In genomic region chr6:72216681-72217414, GRCm38 (mm10) we compare ENCODE assay signal across 8 mouse cellular contexts. TPM values are rescaled to one million over a fixed set of nuclear protein-coding genes. Genes with fewer than 3 reads are reported as not detected.
DNase-seq lines count a peak whose midpoint lies in the region; ATAC-seq lines count a peak whose summit lies in the region.

No protein-coding gene starts in this region.

- DNase-seq in MEL-GATA-1-ER (ENCODE audit: extremely low read depth, low read depth): peak; percentile 67
- peak; percentile 100 for DNase-seq in cerebellum, postnatal 14 days
- DNase-seq in frontal cortex, postnatal 36 days (ENCODE audit: low spot score in 2 of 2): peak; percentile 99
- DNase-seq in layer of hippocampus, postnatal 14 days (ENCODE audit: low spot score in 2 of 2): peak; percentile 98 to 99
- DNase-seq in retina, embryonic 14.5 days (ENCODE audit: low spot score): peak; percentile 90
- DNase-seq in thymus, postnatal 36 days: peak; percentile 42 to 51

- H3K4me1 ChIP-seq in hindbrain, embryonic 13.5 days (replicated peaks): peaks cover 81% of the 10 kb centered on the region
- peaks cover 76% of the 10 kb centered on the region for H3K4me1 ChIP-seq in lung, embryonic 16.5 days (replicated peaks; ENCODE audit: control insufficient read depth, insufficient read depth, low read length)

- peak overlapping the region; percentile 87 for H3K27ac ChIP-seq in hindbrain, embryonic 13.5 days
- peak overlapping the region; percentile 94 for H3K27ac ChIP-seq in lung, embryonic 16.5 days (ENCODE audit: low read length)

- H3K9me3 ChIP-seq in hindbrain, embryonic 13.5 days: no peaks in the 10 kb centered on the region
- H3K9me3 ChIP-seq in lung, embryonic 16.5 days (ENCODE audit: control insufficient read depth, low read length): no peaks in the 10 kb centered on the region

- H3K36me3 ChIP-seq in hindbrain, embryonic 13.5 days: no peaks in the 10 kb centered on the region
- H3K36me3 ChIP-seq in lung, embryonic 16.5 days (ENCODE audit: control insufficient read depth, insufficient read depth, low read length): no peaks in the 10 kb centered on the region

- H3K4me3 ChIP-seq in hindbrain, embryonic 13.5 days: peak overlapping the region; percentile 14; the same call in 1 of the 2 replicates
- H3K4me3 ChIP-seq in lung, embryonic 16.5 days (ENCODE audit: low read length): peak overlapping the region; percentile 14

- H3K27me3 ChIP-seq in hindbrain, embryonic 13.5 days: peaks cover 67% of the 10 kb centered on the region
- H3K27me3 ChIP-seq in lung, embryonic 16.5 days (ENCODE audit: control insufficient read depth, insufficient read depth, low read depth, low read length): no peaks in the 10 kb centered on the region

- H3K4me2 ChIP-seq in hindbrain, embryonic 13.5 days: peak overlapping the region; percentile 50
- H3K4me2 ChIP-seq in lung, embryonic 16.5 days (ENCODE audit: low read depth, low read length): peak overlapping the region; percentile 49

- peak; percentile 90 for ATAC-seq in hindbrain, embryonic 13.5 days (ENCODE audit: low FRiP score)
- ATAC-seq in lung, embryonic 16.5 days (ENCODE audit: low read depth): peak; percentile 94

- H3K9ac ChIP-seq in hindbrain, embryonic 13.5 days: 0 out of 2 replicates have a peak overlapping the region, but pooled peaks have one; percentile 36
- peak overlapping the region; percentile 39 for H3K9ac ChIP-seq in lung, embryonic 16.5 days (ENCODE audit: low read length)

- under 1% methylated on average over 33 of the region's 33 CpGs for WGBS in hindbrain, embryonic 13.5 days
- WGBS in lung, embryonic 16.5 days: 0% methylated on average over 32 of the region's 33 CpGs

RNA-seq across cellular contexts. Expression of gene Atoh8, which starts 18.5 kb away (rescaled TPM):
- 3.2 and 4.2 TPM in 2 replicates for polyA plus RNA-seq in hindbrain, embryonic 13.5 days (2015; fragmentation: Nextera tagmentation; extraction: Ambion mirVana)
- total RNA-seq in layer of hippocampus, postnatal 14 days (2021): 1 to 10 TPM; 3.3 to 4.5 TPM
- 32.2 and 35.3 TPM in 2 replicates for polyA plus RNA-seq in lung, embryonic 16.5 days (2015; fragmentation: Nextera tagmentation; extraction: Ambion mirVana)

Comparison
In these comparisons a context has a peak if more than half of its experiments do, and no peak if none do; other contexts are left out.
1. Peak in every context shown above with its lines: DNase-seq, ATAC-seq, H3K4me3 ChIP-seq and H3K27ac ChIP-seq.
2. DNase-seq: peak in every context shown above with its lines; median percentile 100 in cerebellum, postnatal 14 days; 99 in frontal cortex, postnatal 36 days; 98 in layer of hippocampus, postnatal 14 days; 90 in retina, embryonic 14.5 days; 67 in MEL-GATA-1-ER; 46 in thymus, postnatal 36 days.